Mouse (Mus musculus) embryo, embryonic 11 days (tissue): ENCODE data around the gene Atg4b.
"Not testable (repeated sequence)": the region's sequence is repeated elsewhere in the genome, so short reads cannot be mapped to it uniquely, and the experiment has no call there.

Source experiments
- DNase-seq: peaks from one replicate; pipeline ENCODE4 v3.0.0-alpha.2; 2015

Gene Atg4b

GRCm38 (mm10) chr1:93760076-93760475 lies 8.8 kb downstream of the Atg4b start:
- no peak for DNase-seq

GRCm38 (mm10) chr1:93763531-93763930 lies 12.2 kb downstream of the Atg4b start:
- DNase-seq, result not testable (repeated sequence)

- DNase-seq, result no peak
Observed at GRCm38 (mm10) chr1:93764871-93765591, 13.7 kb downstream of the Atg4b start.

GRCm38 (mm10) chr1:93767600-93767999 lies 16.3 kb downstream of the Atg4b start:
- no peak for DNase-seq

GRCm38 (mm10) chr1:93769901-93770300 lies 18.6 kb downstream of the Atg4b start:
- no peak for DNase-seq

GRCm38 (mm10) chr1:93776686-93777085 lies 25.4 kb downstream of the Atg4b start:
- no peak for DNase-seq

GRCm38 (mm10) chr1:93786912-93787311 lies 35.6 kb downstream of the Atg4b start:
- DNase-seq, result no peak

- DNase-seq, result no peak
Observed at GRCm38 (mm10) chr1:93794526-93794925, 43.2 kb downstream of the Atg4b start.

GRCm38 (mm10) chr1:93795886-93796285 lies 44.6 kb downstream of the Atg4b start:
- DNase-seq, result no peak

- DNase-seq, result no peak
Observed at GRCm38 (mm10) chr1:93800670-93801503, 49.6 kb downstream of the Atg4b start.

- DNase-seq, result peak; percentile 98
Observed at GRCm38 (mm10) chr1:93801741-93802238, 50.5 kb downstream of the Atg4b start, which contains the start of gene Dtymk. Dtymk (minus strand) TSS chr1:93801934.

- no peak for DNase-seq
Observed at GRCm38 (mm10) chr1:93802771-93803170, 51.5 kb downstream of the Atg4b start.

GRCm38 (mm10) chr1:93803556-93804507 lies 52.5 kb downstream of the Atg4b start, which contains the start of gene Ing5:
Ing5 (plus strand) TSS chr1:93803965.
- peak; percentile 98 for DNase-seq

GRCm38 (mm10) chr1:93804818-93805217 lies 53.5 kb downstream of the Atg4b start:
- no peak for DNase-seq

- DNase-seq, result no peak
Observed at GRCm38 (mm10) chr1:93805221-93805951, 54.1 kb downstream of the Atg4b start.

- DNase-seq, result no peak
Observed at GRCm38 (mm10) chr1:93808871-93809270, 57.6 kb downstream of the Atg4b start.

GRCm38 (mm10) chr1:93810011-93810410 lies 58.7 kb downstream of the Atg4b start:
- no peak for DNase-seq

GRCm38 (mm10) chr1:93811495-93812039 lies 60.3 kb downstream of the Atg4b start:
- DNase-seq, result no peak

- no peak for DNase-seq
Observed at GRCm38 (mm10) chr1:93817823-93818532, 66.7 kb downstream of the Atg4b start.

- DNase-seq, result no peak
Observed at GRCm38 (mm10) chr1:93818722-93819121, 67.4 kb downstream of the Atg4b start.
